In genomic region chr17:17848988-17849387, GRCm38 (mm10) we compare ENCODE assay signal across 20 mouse cellular contexts. TPM values are rescaled to one million over a fixed set of nuclear protein-coding genes. Genes with fewer than 3 reads are reported as not detected.
"Had no signal": no experiment of that assay in that cellular context is flagged by ENCODE, and none has a peak within 500 bp of the region (broad histone marks: within the 10 kb centered on the region; RNA-seq: fewer than 3 reads in every experiment).

No protein-coding gene starts in this region.

- H3K27me3 ChIP-seq: lung, embryonic 15.5 days; neural tube, embryonic 15.5 days had no signal

- H3K9ac ChIP-seq: limb, embryonic 12.5 days; lung, embryonic 15.5 days; neural tube, embryonic 15.5 days had no signal

- DNase-seq: kidney, adult 11 months; kidney, adult 9 months; kidney, postnatal 36 days; lung, postnatal 14 days; midbrain, embryonic 14.5 days; thymus, postnatal 4 days had no signal

- H3K9me3 ChIP-seq: limb, embryonic 12.5 days; lung, embryonic 15.5 days; neural tube, embryonic 15.5 days had no signal

- H3K4me1 ChIP-seq: limb, embryonic 12.5 days; lung, embryonic 15.5 days; neural tube, embryonic 15.5 days had no signal

- ATAC-seq: inflammation-experienced regulatory T-cells, adult 6 months had no signal

- H3K4me3 ChIP-seq: layer of hippocampus, adult 2 months; limb, embryonic 12.5 days; lung, embryonic 15.5 days; myocyte had no signal

- H3K27ac ChIP-seq: kidney, postnatal 0 days; layer of hippocampus, adult 2 months; limb, embryonic 12.5 days; lung, embryonic 15.5 days; macrophage; neural tube, embryonic 15.5 days had no signal

- H3K4me2 ChIP-seq: limb, embryonic 12.5 days; lung, embryonic 15.5 days had no signal

- H3K36me3 ChIP-seq: neural tube, embryonic 15.5 days had no signal

RNA-seq across cellular contexts. Expression of gene Has1, which starts 6.0 kb away (rescaled TPM):
- total RNA-seq: liver, adult 2 months had no signal
- polyA plus RNA-seq: liver, adult 2 months; macrophage had no signal

RNA-seq across cellular contexts. Expression of gene Fpr1, which starts 34.8 kb away (rescaled TPM):
- total RNA-seq: layer of hippocampus, adult 2 months; layer of hippocampus, postnatal 10 days; left cerebral cortex, postnatal 36 days had no signal
- polyA plus RNA-seq: limb, embryonic 12.5 days; midbrain, embryonic 14.5 days; myocyte; neural tube, embryonic 11.5 days had no signal

RNA-seq across cellular contexts. Expression of gene Fpr2, which starts 38.6 kb away (rescaled TPM):
- total RNA-seq: layer of hippocampus, adult 2 months; left cerebral cortex, postnatal 36 days had no signal
- polyA plus RNA-seq: limb, embryonic 12.5 days; midbrain, embryonic 14.5 days; myocyte; neural tube, embryonic 11.5 days had no signal

RNA-seq across cellular contexts. Expression of gene Fpr3, which starts 38.7 kb away (rescaled TPM):
- total RNA-seq: layer of hippocampus, adult 2 months; layer of hippocampus, postnatal 10 days; left cerebral cortex, postnatal 36 days; liver, adult 2 months had no signal
- polyA plus RNA-seq: inflammation-experienced regulatory T-cells, adult 6 months; kidney, postnatal 0 days; limb, embryonic 12.5 days; liver, adult 2 months; lung, embryonic 15.5 days; macrophage; midbrain, embryonic 14.5 days; myocyte; neural tube, embryonic 11.5 days; neural tube, embryonic 15.5 days; spleen, adult 2 months; stomach, embryonic 16.5 days had no signal
